Mouse (Mus musculus) gastrocnemius, adult 18-20 months (tissue): ENCODE results near the gene 4930438A08Rik. TPM values are rescaled to one million over a fixed set of nuclear protein-coding genes. Genes with fewer than 3 reads are reported as not detected.
"Not testable (repeated sequence)": the region's sequence is repeated elsewhere in the genome, so short reads cannot be mapped to it uniquely, and the experiment has no call there.

Source experiments
- DNase-seq: peaks from one replicate; pipeline ENCODE4 v3.0.0; 2021; ENCODE audit warnings: low spot score
- total RNA-seq, 2 experiments: library from RNA; stranded (reverse); gene quantifications; 2 replicates each; pipeline ENCODE4 v1.2.3; 2021

Gene 4930438A08Rik
- total RNA-seq, 2 experiments from 2014 or later, result not detected

- no peak for DNase-seq
Observed at GRCm38 (mm10) chr11:58281970-58282496, 7.4 kb downstream of the 4930438A08Rik start.

- no peak for DNase-seq
Observed at GRCm38 (mm10) chr11:58282518-58282917, 7.9 kb downstream of the 4930438A08Rik start.

GRCm38 (mm10) chr11:58289992-58290682 lies 15.5 kb downstream of the 4930438A08Rik start:
- DNase-seq, result no peak

DNA sequence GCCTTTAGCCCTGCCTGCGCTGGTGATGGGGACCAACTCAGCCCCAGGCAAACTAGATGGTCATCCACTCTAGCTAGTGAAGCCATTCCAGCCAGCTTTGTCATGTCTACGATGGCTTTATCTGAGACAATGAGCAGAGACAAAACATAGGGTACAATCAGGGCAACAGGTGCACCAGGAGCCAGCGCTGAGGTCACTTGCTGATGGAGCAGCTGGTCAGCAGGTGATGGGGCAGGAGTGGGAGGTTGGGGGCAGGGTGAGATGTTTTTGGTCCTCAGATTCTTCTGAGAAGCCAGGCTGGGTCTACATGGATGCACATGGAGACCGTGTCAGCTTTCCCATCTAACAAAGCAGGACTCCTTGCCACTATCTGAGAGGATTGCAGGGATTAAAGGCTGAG lies 16.2 kb downstream of the 4930438A08Rik start:
- DNase-seq, result no peak

GRCm38 (mm10) chr11:58292791-58293190 lies 18.2 kb downstream of the 4930438A08Rik start:
- no peak for DNase-seq

GRCm38 (mm10) chr11:58297396-58297795 lies 22.8 kb downstream of the 4930438A08Rik start:
- no peak for DNase-seq

DNA sequence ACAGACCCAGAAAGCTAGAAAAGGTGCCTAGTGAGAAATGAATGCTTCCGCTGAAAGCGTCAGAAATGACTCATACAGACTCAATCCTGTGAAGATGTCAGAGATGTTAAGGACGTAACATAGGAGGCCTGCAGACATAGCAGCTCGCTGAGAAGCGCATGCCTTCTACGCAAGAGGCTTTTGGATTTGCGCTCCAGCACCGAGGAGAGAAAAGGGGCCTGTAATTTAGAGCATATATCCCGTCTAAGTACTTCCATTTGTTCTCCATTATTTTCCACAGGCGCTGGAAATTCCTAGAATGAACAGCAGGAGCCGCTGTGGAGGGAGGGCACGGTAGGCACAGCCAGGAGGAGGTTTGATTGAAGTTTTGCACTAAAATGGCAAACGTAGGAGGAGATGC lies 26.5 kb downstream of the 4930438A08Rik start:
- peak; percentile 67 for DNase-seq

DNA sequence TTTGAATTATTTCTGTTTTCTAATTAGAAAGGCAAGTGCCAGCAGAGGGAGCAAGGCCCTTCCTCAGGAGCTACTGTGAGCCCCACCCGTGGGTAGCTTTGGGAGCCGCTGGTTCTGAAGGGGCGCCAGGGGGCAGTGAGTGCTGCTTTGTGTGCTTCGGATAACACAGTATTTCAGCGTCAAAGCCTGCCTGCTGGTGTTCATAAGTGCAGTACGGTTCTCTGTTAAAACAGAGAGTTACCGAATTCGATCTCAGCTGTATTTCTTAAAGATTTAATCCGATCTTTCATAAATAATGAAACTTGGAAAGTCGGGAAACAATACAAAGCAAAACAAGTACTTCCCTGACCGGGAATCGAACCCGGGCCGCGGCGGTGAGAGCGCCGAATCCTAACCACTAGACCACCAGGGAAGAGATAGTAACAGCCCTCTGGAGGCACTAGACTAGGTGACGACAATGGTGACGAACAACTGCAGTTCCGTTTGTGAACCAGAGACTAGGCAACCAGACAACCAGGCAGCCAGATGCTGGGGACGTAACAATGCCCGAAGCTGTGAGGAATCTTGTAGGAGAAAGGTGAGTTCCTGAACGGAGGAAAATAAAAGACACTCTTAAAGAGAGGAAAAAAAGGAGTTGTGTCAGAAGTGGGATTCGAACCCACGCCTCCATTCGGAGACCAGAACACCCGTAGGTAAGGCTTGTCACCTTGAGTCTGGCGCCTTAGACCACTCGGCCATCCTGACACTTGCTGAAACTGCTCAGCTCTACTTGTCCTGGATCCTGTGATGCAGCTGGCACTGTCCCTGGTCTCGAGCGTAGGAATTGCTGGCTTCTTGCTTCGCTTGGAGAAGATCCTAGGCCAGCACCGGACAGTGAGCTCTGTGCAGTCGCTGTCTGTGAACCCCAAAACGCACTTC lies 27.5 kb downstream of the 4930438A08Rik start:
- DNase-seq, result peak; percentile 96

GRCm38 (mm10) chr11:58302774-58303445 lies 28.3 kb downstream of the 4930438A08Rik start:
- no peak for DNase-seq

- DNase-seq, result no peak
Observed at GRCm38 (mm10) chr11:58303594-58303993, 29.0 kb downstream of the 4930438A08Rik start.

- not testable (repeated sequence) for DNase-seq
Observed at GRCm38 (mm10) chr11:58305299-58305698, 30.7 kb downstream of the 4930438A08Rik start.

GRCm38 (mm10) chr11:58306860-58307308 lies 32.3 kb downstream of the 4930438A08Rik start, which contains the start of gene Zfp692:
Zfp692 (plus strand) TSS chr11:58307069.
- DNase-seq, result peak; percentile 96

DNA sequence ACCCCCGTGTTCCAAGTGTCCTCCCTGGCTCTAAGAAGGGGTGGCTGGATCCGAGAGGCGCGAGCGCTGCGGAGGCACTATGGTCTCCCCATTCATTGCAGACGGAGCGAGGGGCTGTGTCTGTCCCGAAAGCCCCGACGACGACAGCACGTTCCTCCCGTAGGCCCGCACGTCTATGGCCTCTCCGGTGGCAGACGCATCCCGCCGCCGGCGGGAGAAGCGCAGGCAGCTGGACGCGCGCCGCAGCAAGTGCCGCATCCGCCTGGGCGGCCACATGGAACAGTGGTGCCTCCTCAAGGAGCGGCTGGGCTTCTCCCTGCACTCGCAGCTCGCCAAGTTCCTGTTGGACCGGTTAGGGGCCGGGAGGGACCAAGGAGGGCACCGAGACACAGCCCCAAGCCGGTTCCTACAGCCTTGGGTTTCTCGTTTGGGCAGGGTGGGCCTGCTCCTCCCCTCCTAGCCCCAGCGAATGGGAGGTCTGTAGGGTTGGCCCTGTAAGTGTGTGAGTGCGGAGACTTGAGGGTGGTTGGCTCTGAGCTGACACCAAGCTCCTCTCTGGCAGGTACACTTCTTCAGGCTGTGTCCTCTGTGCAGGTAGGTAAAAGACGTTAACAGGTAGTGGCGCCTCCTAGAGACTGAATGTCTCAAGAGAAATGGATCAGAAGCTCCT lies 32.9 kb downstream of the 4930438A08Rik start:
- DNase-seq, result peak; percentile 27

GRCm38 (mm10) chr11:58308661-58309060 lies 34.1 kb downstream of the 4930438A08Rik start:
- no peak for DNase-seq

DNA sequence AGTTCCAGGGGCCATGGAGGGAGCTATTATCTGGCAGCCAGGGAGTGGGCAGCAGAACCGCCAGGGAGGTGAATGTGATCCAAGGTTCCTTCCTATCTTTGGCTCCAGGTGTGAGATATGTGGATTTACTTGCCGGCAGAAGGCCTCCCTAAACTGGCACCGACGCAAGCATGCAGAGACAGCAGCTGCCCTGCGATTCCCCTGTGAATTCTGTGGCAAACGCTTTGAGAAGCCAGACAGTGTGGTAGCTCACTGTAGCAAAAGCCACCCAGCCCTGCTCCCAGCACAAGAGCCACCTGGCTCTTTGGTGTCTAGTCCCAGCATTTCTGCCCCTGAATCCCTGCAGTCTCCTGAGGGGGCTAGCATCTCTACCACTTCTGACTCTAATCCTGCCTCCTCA lies 39.5 kb downstream of the 4930438A08Rik start:
- no peak for DNase-seq

- no peak for DNase-seq
Observed at GRCm38 (mm10) chr11:58315536-58316168, 41.1 kb downstream of the 4930438A08Rik start.

DNA sequence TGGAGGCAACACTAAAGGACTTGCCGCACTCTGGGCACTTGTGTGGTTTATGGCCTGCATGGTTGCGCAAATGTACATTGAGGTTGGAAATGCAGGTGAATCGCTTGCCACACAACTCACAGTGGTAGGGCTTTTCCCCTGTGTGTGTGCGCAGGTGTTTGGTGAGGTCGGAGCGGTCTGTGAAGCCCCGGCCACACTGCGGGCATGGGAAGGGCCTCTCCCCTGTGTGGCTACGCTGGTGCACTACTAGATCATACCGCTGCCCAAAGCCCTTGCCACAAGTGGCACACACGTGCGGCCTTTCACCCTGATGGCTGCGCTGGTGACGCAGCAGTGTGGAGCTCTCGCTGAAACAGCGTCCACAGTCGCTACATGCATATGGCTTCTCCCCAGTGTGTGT lies 41.7 kb downstream of the 4930438A08Rik start:
- no peak for DNase-seq

- DNase-seq, result no peak
Observed at GRCm38 (mm10) chr11:58316768-58317390, 42.3 kb downstream of the 4930438A08Rik start.

DNA sequence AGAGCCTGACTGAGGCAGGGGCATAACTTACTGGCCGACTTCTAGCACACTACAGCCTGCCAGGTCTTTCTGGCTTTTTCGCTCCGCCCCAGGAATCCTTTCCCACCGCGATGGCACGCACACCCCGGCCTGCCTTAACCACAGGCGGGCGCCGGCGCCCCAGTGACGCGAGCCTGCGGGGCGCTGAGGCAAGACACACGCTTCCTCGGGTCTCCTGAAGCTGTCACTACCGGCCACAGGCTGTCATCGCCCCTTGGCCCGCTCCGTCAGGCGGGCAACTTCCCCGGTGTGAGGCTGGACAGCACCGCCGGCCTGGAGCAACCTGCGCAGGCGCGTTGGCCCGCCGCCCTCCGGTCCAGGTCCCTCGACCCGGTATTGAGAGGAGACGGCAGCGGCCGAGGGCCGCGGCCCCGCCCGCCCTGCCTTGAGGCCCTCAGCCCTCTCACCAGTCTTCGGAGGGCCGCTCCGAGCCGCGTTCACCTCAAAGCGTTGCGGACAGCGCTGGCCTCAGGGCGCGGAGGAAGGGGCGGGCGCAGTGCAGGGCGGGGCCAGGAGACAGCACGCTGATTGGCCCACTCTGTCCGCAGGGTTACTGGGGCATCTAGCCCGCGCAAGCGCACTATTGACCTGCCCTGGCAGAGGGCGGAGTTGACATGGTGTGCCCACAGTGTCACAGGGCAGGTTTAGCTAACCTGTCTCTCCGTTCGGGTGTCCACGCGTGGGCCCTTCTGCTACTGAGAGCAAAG lies 48.4 kb downstream of the 4930438A08Rik start:
- DNase-seq, result peak; percentile 97
